Mouse (Mus musculus) bone marrow, adult 2 months (tissue): Measurements from ENCODE around the gene Elmo2.

Experiments used
- CTCF ChIP-seq: fragments of 200-500 bp; IDR thresholded peaks from 2 replicates; pipeline ENCODE4 v1.5.1; 2011; ENCODE audit warnings: low read length, control low read depth; ENCODE audit not compliant: control insufficient read depth, insufficient read depth
- POLR2A ChIP-seq: fragments of 200-500 bp; IDR thresholded peaks from 2 replicates; pipeline ENCODE4 v1.6.1; 2011; ENCODE audit warnings: low read depth, mild to moderate bottlenecking, control low read depth, low read length, borderline replicate concordance; ENCODE audit not compliant: control insufficient read depth

GRCm38 (mm10) chr2:165363282-165363681, 37.0 kb upstream of the Elmo2 start:
- TF ChIP-seq CTCF = no peak
- no peak for TF ChIP-seq POLR2A
